Mouse (Mus musculus) forebrain, embryonic 14.5 days (tissue): ENCODE data around the gene 4930562C15Rik. TPM values are rescaled to one million over a fixed set of nuclear protein-coding genes. Genes with fewer than 3 reads are reported as not detected.

Source experiments
- ATAC-seq: fragments of 200-750 bp; cut with Nextera tagmentation; 2 replicates; pipeline ENCODE4 v1.8.0; 2017; ENCODE audit warnings: mild to moderate bottlenecking, moderate library complexity
- DNase-seq: peaks from one replicate; pipeline ENCODE4 v3.0.0-alpha.2; 2015; ENCODE audit warnings: low spot score
- H3K27ac ChIP-seq: fragments of 300-500 bp; sonication (generic); 2 replicates; pipeline ENCODE4 v1.5.1; 2014; ENCODE audit warnings: low read depth, mild to moderate bottlenecking, control low read depth, low read length, moderate library complexity
- H3K27me3 ChIP-seq: fragments of 300-500 bp; sonication (generic); replicated peaks from 2 replicates; pipeline ENCODE4 v1.6.1; 2014; ENCODE audit warnings: low read length, control low read depth, mixed read lengths; ENCODE audit not compliant: control insufficient read depth, insufficient read depth
- H3K36me3 ChIP-seq: fragments of 300-500 bp; sonication (generic); 2 replicates; pipeline ENCODE4 v1.6.1; 2014; ENCODE audit warnings: low read length, control low read depth; ENCODE audit not compliant: control insufficient read depth, insufficient read depth
- H3K4me1 ChIP-seq: fragments of 300-500 bp; sonication (generic); 2 replicates; pipeline ENCODE4 v1.6.1; 2014; ENCODE audit warnings: antibody characterized with exemption, low read length, control low read depth; ENCODE audit not compliant: control insufficient read depth, insufficient read depth
- H3K4me2 ChIP-seq: fragments of 300-500 bp; sonication (generic); 2 replicates; pipeline ENCODE4 v1.6.1; 2014; ENCODE audit warnings: mild to moderate bottlenecking, control low read depth, low read length
- H3K4me3 ChIP-seq: fragments of 300-500 bp; sonication (generic); 2 replicates; pipeline ENCODE4 v1.5.1; 2014; ENCODE audit warnings: low read depth, low read length, control low read depth
- H3K9ac ChIP-seq: fragments of 300-500 bp; sonication (generic); 2 replicates; pipeline ENCODE4 v1.6.1; 2014; ENCODE audit warnings: mild to moderate bottlenecking, low read length, control low read depth, moderate library complexity
- H3K9me3 ChIP-seq: fragments of 300-500 bp; sonication (generic); replicated peaks from 2 replicates; pipeline ENCODE4 v1.6.1; 2016; ENCODE audit warnings: low read length, control low read depth, mixed read lengths; ENCODE audit not compliant: control insufficient read depth
- WGBS: fragments of 180-500 bp; shearing (Covaris S2); extraction: QIAGEN DNeasy Blood & Tissue Kit; methylation state at CpG from one replicate; pipeline ENCODE4 v1.1.7; 2014; 5-methylcytosine and 5-hydroxymethylcytosine counted together
- polyA plus RNA-seq: library from polyadenylated mRNA; unstranded; fragments of >200 nt; fragmentation: Nextera tagmentation; extraction: Ambion mirVana; gene quantifications from 2 replicates; pipeline ENCODE4 v1.2.1, GENCODE M21; 2014

The 4930562C15Rik gene
- polyA plus RNA-seq, 1 experiment from 2014 or later: 0.14 TPM

GRCm38 (mm10) chr16:4915931-4916330, 80.7 kb downstream of the 4930562C15Rik start:
- Histone ChIP-seq H3K4me3 (no peak overlapping the region), H3K9ac (no peak overlapping the region), H3K27ac (no peak overlapping the region), H3K9me3 (no peaks in the 10 kb centered on the region), H3K4me2 (no peak overlapping the region), H3K27me3 (no peaks in the 10 kb centered on the region), H3K4me1 (no peaks in the 10 kb centered on the region), H3K36me3 (peaks cover 61% of the 10 kb centered on the region)
- DNase-seq: no peak
- 91% methylated on average over 3 of the region's 3 CpGs for WGBS
- no peak for ATAC-seq

- H3K36me3 ChIP-seq: peaks cover 57% of the 10 kb centered on the region
- no peak overlapping the region for H3K4me3 ChIP-seq
- H3K4me2 ChIP-seq: no peak overlapping the region
- no peak for DNase-seq
- WGBS: 84% methylated on average over 2 of the region's 2 CpGs
- no peaks in the 10 kb centered on the region for H3K9me3 ChIP-seq
- H3K9ac ChIP-seq: no peak overlapping the region
- no peak overlapping the region for H3K27ac ChIP-seq
- H3K4me1 ChIP-seq: no peaks in the 10 kb centered on the region
- no peak for ATAC-seq
- no peaks in the 10 kb centered on the region for H3K27me3 ChIP-seq
Observed at GRCm38 (mm10) chr16:4916608-4917007, 81.4 kb downstream of the 4930562C15Rik start.

Other genes starting within 250 kb of the 4930562C15Rik start
- gene Glis2, start 240.7 kb upstream of the 4930562C15Rik start, polyA plus RNA-seq: 9.0 and 10.0 TPM in 2 replicates
- 160 and 192 TPM in 2 replicates for gene Pam16, start 210.4 kb upstream of the 4930562C15Rik start, polyA plus RNA-seq
- gene Vasn, start 195.5 kb upstream of the 4930562C15Rik start, polyA plus RNA-seq: 2.1 and 2.8 TPM in 2 replicates
- gene Dnaja3, start 195.4 kb upstream of the 4930562C15Rik start, polyA plus RNA-seq: 39.7 and 47.4 TPM in 2 replicates
- 9.2 and 18.3 TPM in 2 replicates for gene Coro7, start 155.6 kb upstream of the 4930562C15Rik start, polyA plus RNA-seq
- 127 and 143 TPM in 2 replicates for gene Nmral1, start 116.1 kb upstream of the 4930562C15Rik start, polyA plus RNA-seq
- 106 and 111 TPM in 2 replicates for gene Hmox2, start 109.1 kb upstream of the 4930562C15Rik start, polyA plus RNA-seq
- 87.1 and 96.5 TPM in 2 replicates for gene Cdip1, start 45.1 kb upstream of the 4930562C15Rik start, polyA plus RNA-seq
- 37.9 and 44.4 TPM in 2 replicates for gene Ubald1, start 44.9 kb downstream of the 4930562C15Rik start, polyA plus RNA-seq
- gene Mgrn1, start 50.8 kb downstream of the 4930562C15Rik start, polyA plus RNA-seq: 85.3 and 93.0 TPM in 2 replicates
- 164 and 179 TPM in 2 replicates for gene Nudt16l1, start 103.3 kb downstream of the 4930562C15Rik start, polyA plus RNA-seq
- gene Anks3, start 128.8 kb downstream of the 4930562C15Rik start, polyA plus RNA-seq: 49.3 and 57.9 TPM in 2 replicates
- gene Sept12, start 162.4 kb downstream of the 4930562C15Rik start, polyA plus RNA-seq: not detected in 2 replicates
- gene Smim22, start 171.9 kb downstream of the 4930562C15Rik start, polyA plus RNA-seq: 0.75 and 1.1 TPM in 2 replicates
- gene Rogdi, start 178.1 kb downstream of the 4930562C15Rik start, polyA plus RNA-seq: 101 and 103 TPM in 2 replicates
- gene Glyr1, start 214.4 kb downstream of the 4930562C15Rik start, polyA plus RNA-seq: 120 and 123 TPM in 2 replicates
- gene Ubn1, start 214.6 kb downstream of the 4930562C15Rik start, polyA plus RNA-seq: 14.3 and 16.2 TPM in 2 replicates